Mouse (Mus musculus): ENCODE results near the gene Ankrd33b. TPM values are rescaled to one million over a fixed set of nuclear protein-coding genes. Genes with fewer than 3 reads are reported as not detected.
A peak's percentile ranks its signal among the peaks of the same experiment; 100 is the strongest.

The Ankrd33b gene
- polyA plus RNA-seq, 1 experiment from 2014 or later: 3.0 TPM

GRCm38 (mm10) chr15:31292627-31293026 is 74.9 kb downstream of the Ankrd33b start:
- Histone ChIP-seq H3K4me2 (no peak overlapping the region), H3K27me3 (ENCODE audit: insufficient read depth, low read length) (peaks cover 17% of the 10 kb centered on the region), H3K4me3 (ENCODE audit: low read depth, low read length) (no peak overlapping the region), H3K36me3 (ENCODE audit: insufficient read depth) (no peaks in the 10 kb centered on the region), H3K27ac (ENCODE audit: low read depth) (no peak overlapping the region), H3K9ac (no peak overlapping the region), H3K9me3 (ENCODE audit: low read depth, low read length) (no peaks in the 10 kb centered on the region), H3K4me1 (ENCODE audit: insufficient read depth) (no peaks in the 10 kb centered on the region)
- no peak for DNase-seq
- WGBS: 13% methylated on average over 3 of the region's 3 CpGs
- no peak for TF ChIP-seq CTCF (IDR thresholded peaks at IDR 0.05; ENCODE audit: low read depth)
- no peak for ATAC-seq (ENCODE audit: insufficient read depth)

- no peak overlapping the region for H3K4me2 ChIP-seq
- no peaks in the 10 kb centered on the region for H3K9me3 ChIP-seq (ENCODE audit: low read depth, low read length)
- no peaks in the 10 kb centered on the region for H3K36me3 ChIP-seq (ENCODE audit: insufficient read depth)
- no peak overlapping the region for H3K27ac ChIP-seq (ENCODE audit: low read depth)
- H3K4me3 ChIP-seq (ENCODE audit: low read depth, low read length): no peak overlapping the region
- no peak for ATAC-seq (ENCODE audit: insufficient read depth)
- DNase-seq: no peak
- no peak overlapping the region for H3K9ac ChIP-seq
- H3K4me1 ChIP-seq (ENCODE audit: insufficient read depth): no peaks in the 10 kb centered on the region; the same call in 1 of the 2 replicates
- H3K27me3 ChIP-seq (ENCODE audit: insufficient read depth, low read length): no peaks in the 10 kb centered on the region
- 81% methylated on average over 3 of the region's 3 CpGs for WGBS
- TF ChIP-seq CTCF (IDR thresholded peaks at IDR 0.05; ENCODE audit: low read depth): no peak
Observed at GRCm38 (mm10) chr15:31285695-31286094, 81.8 kb downstream of the Ankrd33b start.

- Histone ChIP-seq H3K4me2 (no peak overlapping the region), H3K4me3 (ENCODE audit: low read depth, low read length) (no peak overlapping the region), H3K36me3 (ENCODE audit: insufficient read depth) (no peaks in the 10 kb centered on the region), H3K27ac (ENCODE audit: low read depth) (no peak overlapping the region), H3K27me3 (ENCODE audit: insufficient read depth, low read length) (no peaks in the 10 kb centered on the region), H3K9me3 (ENCODE audit: low read depth, low read length) (no peaks in the 10 kb centered on the region), H3K9ac (no peak overlapping the region), H3K4me1 (ENCODE audit: insufficient read depth) (no peaks in the 10 kb centered on the region; the same call in 1 of the 2 replicates)
- no peak for DNase-seq
- no peak for ATAC-seq (ENCODE audit: insufficient read depth)
- no peak for TF ChIP-seq CTCF (IDR thresholded peaks at IDR 0.05; ENCODE audit: low read depth)
- 70% methylated on average over 17 of the region's 17 CpGs for WGBS
Observed at GRCm38 (mm10) chr15:31284922-31285631, 82.4 kb downstream of the Ankrd33b start.

- Histone ChIP-seq H3K27ac (ENCODE audit: low read depth) (no peak overlapping the region), H3K4me3 (ENCODE audit: low read depth, low read length) (no peak overlapping the region), H3K36me3 (ENCODE audit: insufficient read depth) (no peaks in the 10 kb centered on the region), H3K9me3 (ENCODE audit: low read depth, low read length) (no peaks in the 10 kb centered on the region), H3K27me3 (ENCODE audit: insufficient read depth, low read length) (no peaks in the 10 kb centered on the region), H3K9ac (no peak overlapping the region), H3K4me1 (ENCODE audit: insufficient read depth) (no peaks in the 10 kb centered on the region; the same call in 1 of the 2 replicates), H3K4me2 (no peak overlapping the region)
- ATAC-seq (ENCODE audit: insufficient read depth) (no peak), DNase-seq (peak; percentile 26)
- 61% methylated on average over 5 of the region's 5 CpGs for WGBS
- peak; percentile 52 for TF ChIP-seq CTCF (IDR thresholded peaks at IDR 0.05; ENCODE audit: low read depth)
Observed at GRCm38 (mm10) chr15:31284142-31284541, 83.4 kb downstream of the Ankrd33b start.

- Histone ChIP-seq H3K4me1 (ENCODE audit: insufficient read depth) (no peaks in the 10 kb centered on the region; the same call in 1 of the 2 replicates), H3K4me3 (ENCODE audit: low read depth, low read length) (no peak overlapping the region), H3K9me3 (ENCODE audit: low read depth, low read length) (no peaks in the 10 kb centered on the region), H3K4me2 (no peak overlapping the region), H3K36me3 (ENCODE audit: insufficient read depth) (no peaks in the 10 kb centered on the region), H3K27me3 (ENCODE audit: insufficient read depth, low read length) (no peaks in the 10 kb centered on the region), H3K9ac (no peak overlapping the region), H3K27ac (ENCODE audit: low read depth) (no peak overlapping the region)
- DNase-seq (no peak), ATAC-seq (ENCODE audit: insufficient read depth) (no peak)
- WGBS: 80% methylated on average over 3 of the region's 3 CpGs
- TF ChIP-seq CTCF (IDR thresholded peaks at IDR 0.05; ENCODE audit: low read depth): no peak
Observed at GRCm38 (mm10) chr15:31282353-31282752, 85.2 kb downstream of the Ankrd33b start.

GRCm38 (mm10) chr15:31281830-31282229 is 85.7 kb downstream of the Ankrd33b start:
- no peak overlapping the region for H3K27ac ChIP-seq (ENCODE audit: low read depth)
- no peaks in the 10 kb centered on the region; the same call in 1 of the 2 replicates for H3K4me1 ChIP-seq (ENCODE audit: insufficient read depth)
- no peaks in the 10 kb centered on the region for H3K36me3 ChIP-seq (ENCODE audit: insufficient read depth)
- 37% methylated on average over 13 of the region's 13 CpGs for WGBS
- ATAC-seq (ENCODE audit: insufficient read depth): no peak
- no peak overlapping the region for H3K4me3 ChIP-seq (ENCODE audit: low read depth, low read length)
- H3K4me2 ChIP-seq: no peak overlapping the region
- H3K27me3 ChIP-seq (ENCODE audit: insufficient read depth, low read length): no peaks in the 10 kb centered on the region
- H3K9me3 ChIP-seq (ENCODE audit: low read depth, low read length): no peaks in the 10 kb centered on the region
- no peak for TF ChIP-seq CTCF (IDR thresholded peaks at IDR 0.05; ENCODE audit: low read depth)
- H3K9ac ChIP-seq: no peak overlapping the region
- DNase-seq: no peak

GRCm38 (mm10) chr15:31280683-31281082 is 86.8 kb downstream of the Ankrd33b start:
- Histone ChIP-seq H3K36me3 (ENCODE audit: insufficient read depth) (no peaks in the 10 kb centered on the region), H3K27me3 (ENCODE audit: insufficient read depth, low read length) (no peaks in the 10 kb centered on the region), H3K27ac (ENCODE audit: low read depth) (no peak overlapping the region), H3K4me3 (ENCODE audit: low read depth, low read length) (no peak overlapping the region), H3K9ac (no peak overlapping the region), H3K4me1 (ENCODE audit: insufficient read depth) (no peaks in the 10 kb centered on the region; the same call in 1 of the 2 replicates), H3K9me3 (ENCODE audit: low read depth, low read length) (no peaks in the 10 kb centered on the region), H3K4me2 (no peak overlapping the region)
- no peak for TF ChIP-seq CTCF (IDR thresholded peaks at IDR 0.05; ENCODE audit: low read depth)
- WGBS: 46% methylated on average over 2 of the region's 2 CpGs
- no peak for ATAC-seq (ENCODE audit: insufficient read depth)
- DNase-seq: no peak

All from lung, embryonic 14.5 days (tissue).